Mouse (Mus musculus): ENCODE measurements around the gene Epor.

GRCm38 (mm10) chr9:21958372-21958771, 4.9 kb downstream of the Epor start:
- no peak for TF ChIP-seq CTCF (IDR thresholded peaks at IDR 0.05; ENCODE audit: low read depth)
- TF ChIP-seq EP300 (IDR thresholded peaks at IDR 0.05; ENCODE audit: low read depth), result no peak

Data from liver, embryonic 14.5 days (tissue).